Mouse (Mus musculus): Measurements from ENCODE around the gene Ptpn1. TPM values are rescaled to one million over a fixed set of nuclear protein-coding genes. Genes with fewer than 3 reads are reported as not detected.

The Ptpn1 gene
- 12.8 TPM for polyA plus RNA-seq (2014; fragmentation: Illumina TruSeq; extraction: RNeasy Lipid Tissue Mini Kit (QIAGEN cat#74804); ENCODE audit: low read depth, low replicate concordance)

DNA sequence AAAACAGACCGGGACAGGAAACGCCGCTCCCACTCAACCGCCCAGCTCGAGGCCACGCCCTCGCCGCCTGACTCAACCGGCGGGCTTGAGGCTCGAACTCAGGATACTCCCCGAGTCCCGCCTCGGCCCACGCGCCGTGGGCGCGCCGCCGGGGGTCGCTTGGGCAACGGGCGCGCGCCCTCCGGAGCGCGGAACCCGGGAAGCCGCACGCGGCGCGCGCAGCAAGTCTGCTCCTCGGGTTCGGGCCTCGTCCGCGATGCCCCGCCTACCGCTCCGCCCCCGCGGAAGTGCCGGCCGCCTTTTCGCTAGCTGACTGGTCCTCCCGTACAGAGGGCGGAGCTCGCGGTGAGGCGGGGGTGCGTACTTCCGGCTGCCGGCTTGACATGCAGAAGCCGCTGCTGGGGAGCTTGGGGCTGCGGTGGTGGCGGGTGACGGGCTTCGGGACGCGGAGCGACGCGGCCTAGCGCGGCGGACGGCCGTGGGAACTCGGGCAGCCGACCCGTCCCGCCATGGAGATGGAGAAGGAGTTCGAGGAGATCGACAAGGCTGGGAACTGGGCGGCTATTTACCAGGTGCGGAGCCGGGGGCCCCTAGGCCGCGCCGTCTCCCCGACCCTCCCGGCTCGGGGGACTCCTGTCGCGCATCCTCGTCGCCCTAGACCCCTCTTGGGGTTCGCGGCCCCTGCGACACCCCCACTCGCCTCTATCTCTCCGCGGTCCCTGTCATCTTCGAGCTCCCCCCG is at the start of gene Ptpn1:
Gene Ptpn1, plus strand, starts transcription at position 73 of the 742 bp plus-strand sequence.

GRCm38 (mm10) chr2:168009936-168010668 is 78.2 kb downstream of the Ptpn1 start, which contains the start of gene Ripor3:
TSS of gene Ripor3 (minus strand) at chr2:168010618.

Other genes with a start within 250 kb of the Ptpn1 start
- gene Cebpb, start 243.1 kb upstream of the Ptpn1 start, polyA plus RNA-seq (2014; fragmentation: Illumina TruSeq; extraction: RNeasy Lipid Tissue Mini Kit (QIAGEN cat#74804); ENCODE audit: low read depth, low replicate concordance), result 17.5 TPM
- gene Tmem189, start 242.2 kb upstream of the Ptpn1 start, polyA plus RNA-seq (2014; fragmentation: Illumina TruSeq; extraction: RNeasy Lipid Tissue Mini Kit (QIAGEN cat#74804); ENCODE audit: low read depth, low replicate concordance), result 33.5 TPM
- 0.99 TPM for gene Ripor3, start 78.6 kb downstream of the Ptpn1 start, polyA plus RNA-seq (2014; fragmentation: Illumina TruSeq; extraction: RNeasy Lipid Tissue Mini Kit (QIAGEN cat#74804); ENCODE audit: low read depth, low replicate concordance)
- 1.6 TPM for gene Pard6b, start 148.9 kb downstream of the Ptpn1 start, polyA plus RNA-seq (2014; fragmentation: Illumina TruSeq; extraction: RNeasy Lipid Tissue Mini Kit (QIAGEN cat#74804); ENCODE audit: low read depth, low replicate concordance)